ENCODE assay signal across 14 mouse cellular contexts in genomic region chr10:120245681-120246080, GRCm38 (mm10).
"Had no signal": no experiment of that assay in that cellular context is flagged by ENCODE, and none has a peak within 500 bp of the region (broad histone marks: within the 10 kb centered on the region; RNA-seq: fewer than 3 reads in every experiment).

No protein-coding gene starts in this region.

- H3K36me3 ChIP-seq: midbrain, embryonic 13.5 days; neural tube, embryonic 15.5 days had no signal

- ATAC-seq: intestine, postnatal 0 days had no signal

- DNase-seq: kidney, adult 9 months; kidney, postnatal 10 days; kidney, postnatal 4 days; lung, adult 18-20 months; lung, postnatal 36 days; right cerebral cortex, postnatal 4 days; spleen, adult 18-20 months; thymus, postnatal 36 days had no signal

- H3K9me3 ChIP-seq: midbrain, embryonic 13.5 days; neural tube, embryonic 15.5 days had no signal

- H3K9ac ChIP-seq: liver, embryonic 14.5 days; midbrain, embryonic 13.5 days; neural tube, embryonic 15.5 days had no signal

- H3K27ac ChIP-seq: layer of hippocampus, adult 2 months; liver, embryonic 14.5 days; neural tube, embryonic 15.5 days had no signal

- H3K27me3 ChIP-seq: midbrain, embryonic 13.5 days; neural tube, embryonic 15.5 days had no signal

- H3K4me3 ChIP-seq: layer of hippocampus, adult 2 months; midbrain, embryonic 13.5 days; myocyte; neural tube, embryonic 15.5 days had no signal

- H3K4me2 ChIP-seq: midbrain, embryonic 13.5 days; neural tube, embryonic 15.5 days had no signal
